Mouse (Mus musculus): ENCODE data around the gene Phb. TPM values are rescaled to one million over a fixed set of nuclear protein-coding genes. Genes with fewer than 3 reads are reported as not detected.

Phb gene
- total RNA-seq, 2 experiments from 2014 or later, result 88.3 to 104 TPM

Other genes starting within 250 kb of the Phb start
- 10 to 100 TPM; 35.6 to 41.7 TPM for gene Nxph3, start 152.4 kb upstream of the Phb start, total RNA-seq (2021)
- gene Ngfr, start 79.2 kb upstream of the Phb start, total RNA-seq (2021), result 1 to 10 TPM; 1.9 to 2.1 TPM
- 10 to 100 TPM; 39.9 to 40.8 TPM for gene Zfp652, start 45.7 kb downstream of the Phb start, total RNA-seq (2021)
- gene B130006D01Rik, start 56.6 kb downstream of the Phb start, total RNA-seq (2021), result 1 to 10 TPM; 1.1 to 1.3 TPM
- 10 to 100 TPM; 15.4 TPM for gene Phospho1, start 157.5 kb downstream of the Phb start, total RNA-seq (2021)
- 1 to 10 TPM in 1 of 2 experiments, under 1 TPM in 1; 0.79 to 2.3 TPM for gene Gngt2, start 170.3 kb downstream of the Phb start, total RNA-seq (2021)
- 1 to 10 TPM; 5.1 to 5.8 TPM for gene Abi3, start 175.5 kb downstream of the Phb start, total RNA-seq (2021)
- not detected for gene B4galnt2, start 247.9 kb downstream of the Phb start, total RNA-seq (2021)